Mouse (Mus musculus) megakaryocyte, embryonic 14.5 days (primary cell): Measurements from ENCODE around the gene Tnfsf15. TPM values are rescaled to one million over a fixed set of nuclear protein-coding genes. Genes with fewer than 3 reads are reported as not detected.

Experiments used
- H3K27me3 ChIP-seq: replicated peaks from 2 replicates; pipeline ENCODE3; 2012; ENCODE audit warnings: inconsistent platforms
- H3K36me3 ChIP-seq: replicated peaks from 2 replicates; pipeline ENCODE3; 2012; ENCODE audit warnings: low read length, inconsistent platforms, mixed read lengths
- H3K4me1 ChIP-seq: 2 replicates; pipeline ENCODE4 v1.6.1; 2012; ENCODE audit warnings: inconsistent platforms
- H3K4me3 ChIP-seq: replicated peaks from 2 replicates; pipeline ENCODE3; 2012; ENCODE audit warnings: moderate library complexity, mild to moderate bottlenecking, inconsistent platforms
- H3K9me3 ChIP-seq: 2 replicates; pipeline ENCODE4 v1.6.1; 2012; ENCODE audit warnings: inconsistent platforms
- FLI1 ChIP-seq: IDR thresholded peaks from 2 replicates; pipeline ENCODE4 v1.6.1; 2012; ENCODE audit warnings: low read length, inconsistent platforms, mixed read lengths
- GATA1 ChIP-seq: IDR thresholded peaks from 3 replicates; pipeline ENCODE4 v1.6.1; 2012; ENCODE audit warnings: mixed read lengths, low read length, inconsistent platforms, borderline replicate concordance
- polyA plus RNA-seq: library from polyadenylated mRNA; stranded (reverse); fragments of >175 nt; gene quantifications from 2 replicates; pipeline ENCODE4 v1.2.3, GENCODE M21; 2012; ENCODE audit warnings: low replicate concordance; ENCODE audit not compliant: insufficient read depth

The Tnfsf15 gene
- polyA plus RNA-seq, 1 experiment, result not detected

GRCm38 (mm10) chr4:63765050-63765449, 20.1 kb upstream of the Tnfsf15 start:
- no peaks in the 10 kb centered on the region for H3K27me3 ChIP-seq
- H3K36me3 ChIP-seq, result no peaks in the 10 kb centered on the region
- H3K9me3 ChIP-seq, result no peaks in the 10 kb centered on the region
- TF ChIP-seq FLI1, result no peak
- no peak for TF ChIP-seq GATA1
- no peaks in the 10 kb centered on the region for H3K4me1 ChIP-seq
- no peak overlapping the region for H3K4me3 ChIP-seq

GRCm38 (mm10) chr4:63759931-63760330, 15.0 kb upstream of the Tnfsf15 start:
- TF ChIP-seq GATA1 (no peak), FLI1 (no peak)
- no peak overlapping the region for H3K4me3 ChIP-seq
- H3K9me3 ChIP-seq, result no peaks in the 10 kb centered on the region
- H3K27me3 ChIP-seq, result peaks cover 3% of the 10 kb centered on the region
- H3K4me1 ChIP-seq, result no peaks in the 10 kb centered on the region
- H3K36me3 ChIP-seq, result no peaks in the 10 kb centered on the region

GRCm38 (mm10) chr4:63757527-63758154, 12.7 kb upstream of the Tnfsf15 start:
- H3K4me1 ChIP-seq, result no peaks in the 10 kb centered on the region
- H3K36me3 ChIP-seq, result no peaks in the 10 kb centered on the region
- H3K9me3 ChIP-seq, result no peaks in the 10 kb centered on the region
- TF ChIP-seq GATA1 (no peak), FLI1 (no peak)
- no peak overlapping the region for H3K4me3 ChIP-seq
- peaks cover 3% of the 10 kb centered on the region for H3K27me3 ChIP-seq

- no peaks in the 10 kb centered on the region for H3K4me1 ChIP-seq
These were observed 11.2 kb upstream of the Tnfsf15 start for GRCm38 (mm10) chr4:63756072-63756471.

GRCm38 (mm10) chr4:63754467-63755020, 9.6 kb upstream of the Tnfsf15 start:
- Histone ChIP-seq H3K4me1 (no peaks in the 10 kb centered on the region), H3K4me3 (no peak overlapping the region)
- TF ChIP-seq GATA1 (no peak), FLI1 (no peak)

More at GRCm38 (mm10) chr4:63756072-63756471, 11.2 kb upstream of the Tnfsf15 start:
- Histone ChIP-seq H3K9me3 (no peaks in the 10 kb centered on the region), H3K27me3 (peaks cover 5% of the 10 kb centered on the region), H3K36me3 (no peaks in the 10 kb centered on the region), H3K4me3 (no peak overlapping the region)
- TF ChIP-seq GATA1, result no peak
- TF ChIP-seq FLI1, result no peak

GRCm38 (mm10) chr4:63753855-63754254, 8.9 kb upstream of the Tnfsf15 start:
- no peak overlapping the region for H3K4me3 ChIP-seq
- no peaks in the 10 kb centered on the region for H3K9me3 ChIP-seq
- TF ChIP-seq FLI1 (no peak), GATA1 (no peak)
- H3K4me1 ChIP-seq, result no peaks in the 10 kb centered on the region
- peaks cover 3% of the 10 kb centered on the region for H3K27me3 ChIP-seq
- no peaks in the 10 kb centered on the region for H3K36me3 ChIP-seq

More at GRCm38 (mm10) chr4:63754467-63755020, 9.6 kb upstream of the Tnfsf15 start:
- H3K27me3 ChIP-seq, result peaks cover 5% of the 10 kb centered on the region
- no peaks in the 10 kb centered on the region for H3K36me3 ChIP-seq
- H3K9me3 ChIP-seq, result no peaks in the 10 kb centered on the region

GRCm38 (mm10) chr4:63752687-63753523, 8.0 kb upstream of the Tnfsf15 start:
- Histone ChIP-seq H3K27me3 (peaks cover 5% of the 10 kb centered on the region), H3K36me3 (no peaks in the 10 kb centered on the region), H3K4me3 (peak overlapping the region; percentile 16), H3K9me3 (no peaks in the 10 kb centered on the region), H3K4me1 (no peaks in the 10 kb centered on the region)
- TF ChIP-seq GATA1 (no peak), FLI1 (no peak)

- no peak overlapping the region for H3K4me3 ChIP-seq
- no peak for TF ChIP-seq GATA1
- no peak for TF ChIP-seq FLI1
- H3K36me3 ChIP-seq, result no peaks in the 10 kb centered on the region
- H3K27me3 ChIP-seq, result peaks cover 7% of the 10 kb centered on the region
- no peaks in the 10 kb centered on the region for H3K9me3 ChIP-seq
- no peaks in the 10 kb centered on the region for H3K4me1 ChIP-seq
These were observed 3.3 kb upstream of the Tnfsf15 start for GRCm38 (mm10) chr4:63748061-63748730.

GRCm38 (mm10) chr4:63745271-63745670, 358 bp upstream of the Tnfsf15 start:
- no peak for TF ChIP-seq FLI1
- no peak for TF ChIP-seq GATA1
- Histone ChIP-seq H3K9me3 (no peaks in the 10 kb centered on the region), H3K4me3 (no peak overlapping the region), H3K36me3 (no peaks in the 10 kb centered on the region), H3K27me3 (peaks cover 8% of the 10 kb centered on the region), H3K4me1 (no peaks in the 10 kb centered on the region)
